Mouse (Mus musculus): ENCODE measurements at regions not wholly inside any gene's neighbourhood (a gene's known extent, or its start where the extent isn't known, plus 50 kb on each side); places are given as distances from the start of the nearest gene placed in this dataset.

GRCm38 (mm10) chr7:116736333-116736732, 232.2 kb downstream of the Nucb2 start:
- TF ChIP-seq CTCF (conservative IDR thresholded peaks at IDR 0.05; ENCODE audit: low read length), result no peak
- TF ChIP-seq NANOG (IDR thresholded peaks at IDR 0.05; ENCODE audit: borderline replicate concordance, low read length), result no peak
- no peak for TF ChIP-seq POU5F1 (IDR thresholded peaks at IDR 0.05; ENCODE audit: borderline replicate concordance, low read length)

Data from E14TG2a.4 (cell line).